Mouse (Mus musculus) myocyte (in vitro differentiated cells): Measurements from ENCODE around the gene Gng7.

ENCODE experiments used
- CEBPB ChIP-seq: IDR thresholded peaks from 2 replicates; pipeline ENCODE4 v1.6.1; 2011; ENCODE audit warnings: mild to moderate bottlenecking, moderate library complexity; ENCODE audit not compliant: poor library complexity, insufficient read depth, severe bottlenecking
- E2F4 ChIP-seq: IDR thresholded peaks from one replicate; pipeline ENCODE4 v1.6.1; 2011; ENCODE audit warnings: mild to moderate bottlenecking, control low read depth, moderate library complexity; ENCODE audit not compliant: insufficient read depth
- MAX ChIP-seq: IDR thresholded peaks from one replicate; pipeline ENCODE4 v1.6.1; 2011; ENCODE audit warnings: low read depth, mild to moderate bottlenecking, control low read depth
- MYOD1 ChIP-seq, 3 experiments: IDR thresholded peaks; one replicate each; pipeline ENCODE4 v1.6.1; 2011; ENCODE audit warnings: control low read depth in 2 of 3, low read depth in 2 of 3, mild to moderate bottlenecking in 2 of 3, moderate library complexity in 1 of 3; ENCODE audit not compliant: insufficient read length in 2 of 3, control insufficient read depth in 1 of 3
- MYOG ChIP-seq, 3 experiments: IDR thresholded peaks; one replicate each; pipeline ENCODE4 v1.6.1; 2011; ENCODE audit warnings: control low read depth in 2 of 3, low read depth in 2 of 3, mild to moderate bottlenecking in 2 of 3; ENCODE audit not compliant: insufficient read length in 2 of 3, control insufficient read depth in 1 of 3, insufficient read depth in 1 of 3
- POLR2A ChIP-seq: IDR thresholded peaks from one replicate; pipeline ENCODE4 v1.6.1; 2011; ENCODE audit warnings: low read depth, mild to moderate bottlenecking, control low read depth, moderate library complexity; ENCODE audit not compliant: insufficient read length
- POLR2AphosphoS2 ChIP-seq: IDR thresholded peaks from one replicate; pipeline ENCODE4 v1.6.1; 2011; ENCODE audit warnings: low read depth, control low read depth; ENCODE audit not compliant: insufficient read length
- SRF ChIP-seq: IDR thresholded peaks from one replicate; pipeline ENCODE4 v1.6.1; 2011; ENCODE audit warnings: low read depth; ENCODE audit not compliant: control insufficient read depth, insufficient read length
- TCF12 ChIP-seq: IDR thresholded peaks from one replicate; pipeline ENCODE4 v1.6.1; 2011; ENCODE audit warnings: mild to moderate bottlenecking, control low read depth; ENCODE audit not compliant: poor library complexity, insufficient read depth, severe bottlenecking
- USF1 ChIP-seq: IDR thresholded peaks from one replicate; pipeline ENCODE4 v1.6.1; 2011; ENCODE audit warnings: low read depth, mild to moderate bottlenecking, control low read depth, moderate library complexity

DNA sequence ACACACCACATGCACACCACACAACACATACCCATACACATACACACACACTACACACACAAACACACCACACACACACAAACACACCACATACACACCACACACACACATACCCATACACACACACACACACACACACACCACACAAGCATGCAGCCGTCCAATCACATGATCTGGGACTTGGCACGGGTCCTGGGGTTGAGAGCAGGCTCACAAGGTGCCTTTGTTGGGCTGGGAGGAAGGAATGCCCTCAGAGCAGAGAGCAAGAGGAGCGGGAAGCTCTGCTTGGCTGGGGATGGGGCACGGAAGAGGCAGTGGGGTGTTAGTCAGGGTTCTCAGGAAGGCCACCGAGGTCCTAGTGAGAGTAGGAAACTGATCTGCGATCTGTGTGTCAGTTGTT is 3.9 kb downstream of the Gng7 start:
- no peak for TF ChIP-seq POLR2A
- TF ChIP-seq TCF12: no peak
- TF ChIP-seq SRF: no peak
- no peak for TF ChIP-seq MYOG (IDR thresholded peaks at IDR 0.05; ENCODE audit: control insufficient read depth in 1 of 3, insufficient read depth in 1 of 3, insufficient read length in 2 of 3, low read depth in 2 of 3)
- no peak for TF ChIP-seq MYOD1 (IDR thresholded peaks at IDR 0.05; ENCODE audit: control insufficient read depth in 1 of 3, insufficient read length in 2 of 3, low read depth in 2 of 3)
- TF ChIP-seq E2F4: no peak
- no peak for TF ChIP-seq POLR2AphosphoS2
- TF ChIP-seq MAX: no peak
- TF ChIP-seq USF1: no peak
- no peak for TF ChIP-seq CEBPB
